Mouse (Mus musculus) embryo, embryonic 10 days (tissue): Measurements from ENCODE around the gene D630039A03Rik.
"Not testable (repeated sequence)": the region's sequence is repeated elsewhere in the genome, so short reads cannot be mapped to it uniquely, and the experiment has no call there.

Experiments
- DNase-seq: peaks from one replicate; pipeline ENCODE4 v3.0.0-alpha.2; 2015; ENCODE audit warnings: low spot score

The D630039A03Rik gene

GRCm38 (mm10) chr4:57888978-57889377 lies 27.1 kb downstream of the D630039A03Rik start:
- not testable (repeated sequence) for DNase-seq

GRCm38 (mm10) chr4:57888246-57888645 lies 27.9 kb downstream of the D630039A03Rik start:
- DNase-seq = no peak

DNA sequence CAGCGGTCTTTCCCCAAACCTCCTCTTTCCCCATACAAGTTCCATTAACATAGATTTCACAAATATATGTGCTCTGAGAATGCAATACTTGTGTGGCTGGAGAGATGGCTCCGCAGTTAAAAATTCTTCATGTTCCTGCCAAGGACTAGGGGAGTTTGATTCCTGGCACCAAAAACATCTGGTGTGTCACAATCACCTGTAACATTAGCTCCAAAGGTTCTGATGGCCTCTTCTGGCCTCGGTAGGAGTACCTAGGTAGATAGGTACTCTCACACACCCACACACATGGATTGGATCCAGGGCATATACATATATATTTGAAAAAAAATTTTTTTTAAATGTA lies 29.2 kb downstream of the D630039A03Rik start:
- no peak for DNase-seq

- no peak for DNase-seq
These were observed 29.8 kb downstream of the D630039A03Rik start for GRCm38 (mm10) chr4:57886066-57886887.

GRCm38 (mm10) chr4:57885186-57885585 lies 30.9 kb downstream of the D630039A03Rik start:
- DNase-seq = no peak

GRCm38 (mm10) chr4:57884511-57884910 lies 31.6 kb downstream of the D630039A03Rik start:
- no peak for DNase-seq

DNA sequence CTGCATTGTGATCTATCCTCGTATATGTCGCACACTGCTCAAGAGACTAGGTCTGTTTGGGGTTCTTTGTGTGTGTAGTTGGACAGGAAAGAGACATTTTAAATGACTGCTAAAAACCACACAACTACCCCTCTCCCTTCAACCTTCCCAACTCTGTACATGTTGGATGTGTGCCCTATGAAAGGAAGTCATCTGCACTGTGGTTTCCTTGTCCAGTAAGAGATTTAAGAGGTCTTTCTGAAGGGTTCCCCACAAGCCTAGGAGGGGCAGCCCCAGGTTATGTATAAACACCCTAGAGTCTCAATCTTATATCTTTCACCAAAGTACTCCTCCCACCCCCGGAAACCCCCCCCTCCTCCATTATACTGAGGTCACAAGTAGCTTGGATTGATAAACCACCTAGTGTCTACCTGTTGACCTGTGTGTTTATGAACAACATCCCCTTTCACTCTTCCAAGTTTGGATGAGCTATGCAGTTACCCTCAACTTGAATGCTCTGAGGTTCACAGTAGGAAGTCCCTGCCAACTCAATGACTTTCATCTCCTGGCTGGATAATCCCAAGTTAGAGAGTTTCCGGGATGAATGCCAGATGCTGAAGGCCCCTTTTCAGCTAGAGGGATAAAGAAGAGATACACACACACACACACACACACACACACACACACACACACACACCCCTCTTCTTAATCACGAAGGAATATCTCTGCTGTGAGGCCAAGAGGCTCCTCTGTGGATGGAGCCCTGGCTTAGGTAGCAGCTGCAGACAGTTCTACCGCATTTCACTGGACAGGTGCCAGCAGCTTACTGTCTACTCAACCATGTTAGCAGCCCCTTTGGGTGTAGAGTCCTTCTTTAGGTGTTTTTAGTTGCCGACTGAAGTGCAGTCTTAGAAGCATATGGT lies 32.3 kb downstream of the D630039A03Rik start:
- no peak for DNase-seq

- peak; percentile 87 for DNase-seq
These were observed 36.2 kb downstream of the D630039A03Rik start for GRCm38 (mm10) chr4:57879804-57880357.

DNA sequence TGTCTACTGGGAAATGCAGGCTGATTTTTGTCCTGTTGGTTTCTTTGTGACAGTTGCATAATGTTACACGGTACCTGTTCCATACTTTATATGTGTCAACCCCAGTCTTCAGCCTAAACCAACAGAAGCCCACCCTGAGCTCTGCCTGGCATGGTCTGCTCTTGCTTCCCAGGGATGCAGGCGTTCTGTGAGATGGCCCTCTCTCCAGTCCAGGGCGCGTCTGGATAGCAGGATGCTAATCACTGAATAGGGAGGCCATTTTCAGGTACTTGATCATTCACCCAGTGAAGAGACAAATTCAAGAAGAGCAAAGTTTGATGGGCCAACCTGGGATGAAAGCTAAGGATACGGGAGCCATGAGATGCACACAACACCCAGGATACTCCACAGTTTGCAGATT lies 37.0 kb downstream of the D630039A03Rik start:
- no peak for DNase-seq

DNA sequence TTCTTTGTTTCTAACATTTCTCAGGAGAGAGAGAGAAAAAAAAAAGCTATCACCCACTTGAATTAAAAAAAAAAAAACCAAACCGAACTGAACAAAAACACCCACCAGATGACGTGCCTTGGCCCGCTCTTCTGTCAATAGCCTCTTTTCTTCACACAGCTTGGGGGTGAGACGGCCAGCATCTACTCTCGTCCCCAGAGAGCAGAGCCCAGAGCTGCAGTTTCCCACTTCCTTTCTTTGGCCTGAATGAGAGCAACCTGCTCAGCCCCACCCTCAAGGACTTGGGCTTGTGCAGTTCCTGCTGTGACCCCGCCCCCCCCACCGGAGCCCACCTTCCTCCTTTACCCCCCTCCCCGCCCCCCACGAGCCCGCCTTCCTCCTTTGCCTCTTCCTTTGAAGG lies 48.6 kb downstream of the D630039A03Rik start:
- no peak for DNase-seq

GRCm38 (mm10) chr4:57866990-57867389 lies 49.1 kb downstream of the D630039A03Rik start:
- no peak for DNase-seq

- peak; percentile 51 for DNase-seq
These were observed 50.0 kb downstream of the D630039A03Rik start for GRCm38 (mm10) chr4:57866088-57866487.

- no peak for DNase-seq
These were observed 53.7 kb downstream of the D630039A03Rik start for GRCm38 (mm10) chr4:57862269-57862986.

- no peak for DNase-seq
These were observed 54.2 kb downstream of the D630039A03Rik start for GRCm38 (mm10) chr4:57861856-57862255.

GRCm38 (mm10) chr4:57861166-57861565 lies 54.9 kb downstream of the D630039A03Rik start:
- no peak for DNase-seq

DNA sequence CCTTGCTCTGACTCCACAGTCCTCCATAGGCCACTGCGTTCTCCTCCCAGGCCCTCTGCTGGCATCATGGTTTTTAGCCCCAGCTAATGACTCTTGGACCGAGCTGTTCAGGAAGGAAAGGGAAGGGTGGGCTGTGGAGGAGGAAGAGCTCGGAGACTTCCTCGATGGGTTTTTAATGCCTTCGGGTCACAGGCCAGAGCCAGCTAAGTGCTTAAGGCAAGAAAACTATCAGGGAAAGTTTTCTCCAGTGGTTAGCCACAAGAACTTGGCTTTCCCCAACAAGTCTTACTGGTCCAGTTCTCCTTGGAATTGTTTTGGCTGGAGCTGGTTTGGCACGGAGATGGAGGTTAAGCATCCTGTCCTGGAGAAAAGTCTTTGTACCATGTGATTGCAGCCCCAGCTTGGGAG lies 55.9 kb downstream of the D630039A03Rik start:
- no peak for DNase-seq
